Mouse (Mus musculus) v-Abl transformed pro-B cells (cell line): ENCODE results near the gene Aasdh.

Experiments
- in situ Hi-C, 2 experiments: fragments of 400-800 bp; cut with MboI; formaldehyde crosslinking; loops; one replicate each; pipeline ENCODE4 v1.15.1; 2025; ENCODE audit not compliant: unreplicated experiment in 2 of 2

Aasdh gene

GRCm38 (mm10) chr5:76853549-76853948 is 51.8 kb downstream of the Aasdh start:
- in situ Hi-C loops, result loop anchor here (10.0 kb wide), 2 partner anchors 269 to 289 kb away; partner anchors contain the start of gene Cep135 (in 1 of the 2)

- in situ Hi-C loops, result loop anchor here (10.0 kb wide), 2 partner anchors 267 to 287 kb away; partner anchors contain the start of gene Cep135 (in 1 of the 2)
Measured at GRCm38 (mm10) chr5:76851316-76851715, 54.0 kb downstream of the Aasdh start.

GRCm38 (mm10) chr5:76847106-76847505 is 58.2 kb downstream of the Aasdh start:
- in situ Hi-C loops, result loop anchor here (10.0 kb wide), 3 partner anchors 262 to 972 kb away; partner anchors contain the start of gene Cep135 (in 1 of the 2)

GRCm38 (mm10) chr5:76844618-76845186 is 60.6 kb downstream of the Aasdh start:
- in situ Hi-C loops, result loop anchor here (5.0 to 10.0 kb wide), 4 partner anchors 260 to 977 kb away; partner anchors contain the start of gene Cep135 (in 1 of the 2)

- in situ Hi-C loops, result loop anchor here (5.0 to 10.0 kb wide), 4 partner anchors 259 to 977 kb away; partner anchors contain the start of gene Cep135 (in 1 of the 2)
Measured at GRCm38 (mm10) chr5:76843851-76844419, 61.4 kb downstream of the Aasdh start.

- in situ Hi-C loops, result loop anchor here (5.0 to 10.0 kb wide), 4 partner anchors 259 to 976 kb away; partner anchors contain the start of gene Cep135 (in 1 of the 2)
Measured at GRCm38 (mm10) chr5:76843448-76843847, 61.9 kb downstream of the Aasdh start.

- in situ Hi-C loops, result loop anchor here (5.0 to 10.0 kb wide), 4 partner anchors 257 to 975 kb away; partner anchors contain the start of gene Cep135 (in 1 of the 2)
Measured at GRCm38 (mm10) chr5:76841859-76842258, 63.5 kb downstream of the Aasdh start.

GRCm38 (mm10) chr5:76839786-76840185 is 65.5 kb downstream of the Aasdh start:
- in situ Hi-C loops, result loop anchor here (5.0 to 10.0 kb wide), 4 partner anchors 255 to 972 kb away; partner anchors contain the start of gene Cep135 (in 1 of the 2)

- in situ Hi-C loops, result no loop called here
Measured at GRCm38 (mm10) chr5:76837018-76837417, 68.3 kb downstream of the Aasdh start.

- in situ Hi-C loops, result no loop called here
Measured at GRCm38 (mm10) chr5:76832529-76833210, 72.6 kb downstream of the Aasdh start.

- in situ Hi-C loops, result no loop called here
Measured at GRCm38 (mm10) chr5:76828527-76829240, 76.6 kb downstream of the Aasdh start.
